Mouse (Mus musculus): ENCODE measurements around the gene Pax7.

DNA sequence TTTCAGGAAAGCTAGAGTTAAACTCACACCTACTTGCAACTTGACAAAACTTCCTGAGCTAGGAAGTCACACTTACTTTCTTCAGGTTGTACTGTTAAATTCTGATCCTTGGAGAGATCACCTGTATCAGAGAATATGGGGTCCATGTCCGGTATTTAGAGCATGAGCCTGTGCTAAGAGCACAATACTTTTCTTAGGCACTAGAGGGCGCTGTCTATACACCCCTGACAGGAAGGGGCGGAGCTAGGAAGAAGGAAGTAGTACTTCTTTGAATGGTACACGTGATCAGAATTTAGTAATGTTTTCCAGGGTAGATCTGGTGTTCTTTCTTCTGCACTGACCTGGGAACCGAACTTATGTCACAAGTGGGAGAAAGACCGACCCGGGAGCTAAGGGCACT, 43.6 kb downstream of the Pax7 start:
- TF ChIP-seq POLR2A (IDR thresholded peaks at IDR 0.05; ENCODE audit: borderline replicate concordance, extremely low read depth, low read depth, low read length) (no peak), CTCF (IDR thresholded peaks at IDR 0.05; ENCODE audit: insufficient read depth, low read length) (no peak)

Data from lung, adult 2 months (tissue).